Mouse (Mus musculus): ENCODE measurements at regions not wholly inside any gene's neighbourhood (a gene's known extent, or its start where the extent isn't known, plus 50 kb on each side); places are given as distances from the start of the nearest gene placed in this dataset.

DNA sequence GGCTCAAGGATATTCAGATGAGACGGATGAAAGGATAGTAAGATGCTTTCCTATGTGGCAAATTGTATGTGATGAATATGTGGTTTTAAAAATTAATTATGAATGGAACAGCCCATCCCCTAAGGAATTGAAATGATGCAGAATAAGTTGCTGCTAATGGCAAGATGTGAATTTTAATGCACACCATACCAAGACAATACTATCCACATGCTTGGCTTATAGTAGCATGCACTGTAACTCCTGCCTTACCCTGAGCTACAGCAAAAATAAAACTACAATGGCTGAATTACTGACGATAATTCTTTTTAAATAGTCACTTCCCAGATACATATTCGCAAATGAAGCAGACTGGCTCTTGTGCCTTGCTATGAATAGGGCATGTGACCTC, 699.4 kb downstream of the 1700064H15Rik start:
- no peaks in the 10 kb centered on the region for H3K27me3 ChIP-seq (ENCODE audit: control insufficient read depth, insufficient read depth, low read length)
- H3K9ac ChIP-seq (ENCODE audit: low read depth, low read length): no peak overlapping the region
- no peak for DNase-seq (ENCODE audit: low spot score)
- ATAC-seq (ENCODE audit: low FRiP score): peak; percentile 75
- H3K36me3 ChIP-seq (ENCODE audit: control insufficient read depth, insufficient read depth, low read length): no peaks in the 10 kb centered on the region
- no peak overlapping the region for H3K4me3 ChIP-seq (ENCODE audit: low read depth, low read length)
- WGBS: 80% methylated on average over 3 of the region's 3 CpGs
- H3K9me3 ChIP-seq (ENCODE audit: control insufficient read depth, low read length): no peaks in the 10 kb centered on the region
- no peaks in the 10 kb centered on the region for H3K4me1 ChIP-seq (replicated peaks; ENCODE audit: control insufficient read depth, insufficient read depth, low read length)
- 0 out of 2 replicates have a peak overlapping the region, but pooled peaks have one; percentile 60 for H3K27ac ChIP-seq (ENCODE audit: low read depth, low read length)
- H3K4me2 ChIP-seq (replicated peaks; ENCODE audit: low read depth, low read length): no peak overlapping the region

DNA sequence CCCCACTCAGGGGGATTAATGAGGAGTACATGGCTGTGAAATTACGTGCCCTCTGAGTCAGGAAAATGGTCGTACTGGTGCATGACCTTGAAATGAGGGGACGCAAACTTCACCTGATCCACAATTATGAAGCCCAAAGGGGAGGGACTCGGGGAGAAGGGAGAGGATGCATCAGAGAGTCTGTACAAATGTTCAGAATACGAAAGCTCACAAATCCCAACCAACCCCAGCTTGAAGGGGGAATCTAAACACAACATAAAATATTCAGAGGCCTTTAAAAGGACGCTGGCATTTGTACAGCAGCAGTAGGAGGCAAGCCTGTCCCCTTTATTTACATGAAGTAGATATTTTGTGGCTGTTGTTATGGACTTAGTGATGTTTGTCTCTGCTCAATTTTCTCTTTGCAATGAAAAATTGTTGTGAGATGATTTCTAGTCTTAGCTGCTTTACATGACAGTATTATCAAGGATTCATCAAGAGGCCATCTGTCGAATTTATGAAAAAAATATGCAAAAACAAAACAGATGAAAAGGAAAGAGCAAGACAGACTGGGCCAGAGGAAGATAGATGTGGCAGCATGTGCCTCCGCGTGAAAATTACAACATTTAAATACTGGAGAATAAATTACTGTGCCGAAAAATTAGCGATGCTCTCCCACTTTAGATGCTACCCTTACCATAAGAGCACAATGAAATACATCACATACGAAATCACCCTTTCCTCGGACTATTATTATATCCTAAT, 695.3 kb downstream of the 1700064H15Rik start:
- no peak overlapping the region for H3K4me2 ChIP-seq (replicated peaks; ENCODE audit: low read depth, low read length)
- no peaks in the 10 kb centered on the region for H3K27me3 ChIP-seq (ENCODE audit: control insufficient read depth, insufficient read depth, low read length)
- no peak overlapping the region for H3K27ac ChIP-seq (ENCODE audit: low read depth, low read length)
- 76% methylated on average over 13 of the region's 13 CpGs for WGBS
- DNase-seq (ENCODE audit: low spot score) (no peak), ATAC-seq (ENCODE audit: low FRiP score) (peak; percentile 36; the same call in 1 of the 2 replicates)
- H3K9ac ChIP-seq (ENCODE audit: low read depth, low read length): no peak overlapping the region
- H3K9me3 ChIP-seq (ENCODE audit: control insufficient read depth, low read length): no peaks in the 10 kb centered on the region
- H3K4me1 ChIP-seq (replicated peaks; ENCODE audit: control insufficient read depth, insufficient read depth, low read length): no peaks in the 10 kb centered on the region
- H3K36me3 ChIP-seq (ENCODE audit: control insufficient read depth, insufficient read depth, low read length): no peaks in the 10 kb centered on the region
- no peak overlapping the region for H3K4me3 ChIP-seq (ENCODE audit: low read depth, low read length)

- no peaks in the 10 kb centered on the region for H3K9me3 ChIP-seq (ENCODE audit: control insufficient read depth, low read length)
- no peaks in the 10 kb centered on the region for H3K36me3 ChIP-seq (ENCODE audit: control insufficient read depth, insufficient read depth, low read length)
- no peaks in the 10 kb centered on the region for H3K27me3 ChIP-seq (ENCODE audit: control insufficient read depth, insufficient read depth, low read length)
- DNase-seq (ENCODE audit: low spot score): peak; percentile 28
- no peak overlapping the region for H3K9ac ChIP-seq (ENCODE audit: low read depth, low read length)
- no peak overlapping the region for H3K27ac ChIP-seq (ENCODE audit: low read depth, low read length)
- no peaks in the 10 kb centered on the region for H3K4me1 ChIP-seq (replicated peaks; ENCODE audit: control insufficient read depth, insufficient read depth, low read length)
- no peak overlapping the region for H3K4me2 ChIP-seq (replicated peaks; ENCODE audit: low read depth, low read length)
- H3K4me3 ChIP-seq (ENCODE audit: low read depth, low read length): no peak overlapping the region
- ATAC-seq (ENCODE audit: low FRiP score): no peak
- 78% methylated on average over 2 of the region's 2 CpGs for WGBS
Measured at GRCm38 (mm10) chr3:18934891-18935290, 693.6 kb downstream of the 1700064H15Rik start.

GRCm38 (mm10) chr3:18937333-18938122, 690.9 kb downstream of the 1700064H15Rik start:
- ATAC-seq (ENCODE audit: low FRiP score) (peak; percentile 34; the same call in 1 of the 2 replicates), DNase-seq (ENCODE audit: low spot score) (no peak)
- H3K4me2 ChIP-seq (replicated peaks; ENCODE audit: low read depth, low read length): no peak overlapping the region
- no peaks in the 10 kb centered on the region for H3K27me3 ChIP-seq (ENCODE audit: control insufficient read depth, insufficient read depth, low read length)
- H3K9me3 ChIP-seq (ENCODE audit: control insufficient read depth, low read length): no peaks in the 10 kb centered on the region
- WGBS: 77% methylated on average over 20 of the region's 20 CpGs
- H3K4me1 ChIP-seq (replicated peaks; ENCODE audit: control insufficient read depth, insufficient read depth, low read length): no peaks in the 10 kb centered on the region
- no peak overlapping the region for H3K4me3 ChIP-seq (ENCODE audit: low read depth, low read length)
- H3K9ac ChIP-seq (ENCODE audit: low read depth, low read length): no peak overlapping the region
- H3K27ac ChIP-seq (ENCODE audit: low read depth, low read length): no peak overlapping the region
- H3K36me3 ChIP-seq (ENCODE audit: control insufficient read depth, insufficient read depth, low read length): no peaks in the 10 kb centered on the region

GRCm38 (mm10) chr3:18941301-18942177, 686.9 kb downstream of the 1700064H15Rik start:
- no peak overlapping the region for H3K9ac ChIP-seq (ENCODE audit: low read depth, low read length)
- no peak overlapping the region for H3K27ac ChIP-seq (ENCODE audit: low read depth, low read length)
- H3K9me3 ChIP-seq (ENCODE audit: control insufficient read depth, low read length): no peaks in the 10 kb centered on the region
- H3K4me1 ChIP-seq (replicated peaks; ENCODE audit: control insufficient read depth, insufficient read depth, low read length): no peaks in the 10 kb centered on the region
- no peaks in the 10 kb centered on the region for H3K36me3 ChIP-seq (ENCODE audit: control insufficient read depth, insufficient read depth, low read length)
- no peak overlapping the region for H3K4me2 ChIP-seq (replicated peaks; ENCODE audit: low read depth, low read length)
- no peaks in the 10 kb centered on the region for H3K27me3 ChIP-seq (ENCODE audit: control insufficient read depth, insufficient read depth, low read length)
- ATAC-seq (ENCODE audit: low FRiP score) (no peak), DNase-seq (ENCODE audit: low spot score) (no peak)
- 84% methylated on average over 11 of the region's 11 CpGs for WGBS
- no peak overlapping the region for H3K4me3 ChIP-seq (ENCODE audit: low read depth, low read length)

- DNase-seq (ENCODE audit: low spot score): no peak
- H3K4me1 ChIP-seq (replicated peaks; ENCODE audit: control insufficient read depth, insufficient read depth, low read length): no peaks in the 10 kb centered on the region
- ATAC-seq (ENCODE audit: low FRiP score): no peak
Measured at GRCm38 (mm10) chr3:18960341-18960740, 668.1 kb downstream of the 1700064H15Rik start.

GRCm38 (mm10) chr3:18988662-18989061, 639.8 kb downstream of the 1700064H15Rik start:
- DNase-seq (ENCODE audit: low spot score): no peak
- Histone ChIP-seq H3K4me3 (ENCODE audit: low read depth, low read length) (no peak overlapping the region), H3K4me2 (replicated peaks; ENCODE audit: low read depth, low read length) (no peak overlapping the region), H3K27me3 (ENCODE audit: control insufficient read depth, insufficient read depth, low read length) (no peaks in the 10 kb centered on the region), H3K27ac (ENCODE audit: low read depth, low read length) (no peak overlapping the region), H3K4me1 (replicated peaks; ENCODE audit: control insufficient read depth, insufficient read depth, low read length) (no peaks in the 10 kb centered on the region), H3K36me3 (ENCODE audit: control insufficient read depth, insufficient read depth, low read length) (no peaks in the 10 kb centered on the region), H3K9me3 (ENCODE audit: control insufficient read depth, low read length) (no peaks in the 10 kb centered on the region), H3K9ac (ENCODE audit: low read depth, low read length) (no peak overlapping the region)
- 84% methylated on average over 3 of the region's 3 CpGs for WGBS
- no peak for ATAC-seq (ENCODE audit: low FRiP score)

More at GRCm38 (mm10) chr3:18960341-18960740, 668.1 kb downstream of the 1700064H15Rik start:
- H3K4me3 ChIP-seq (ENCODE audit: low read depth, low read length): no peak overlapping the region
- H3K36me3 ChIP-seq (ENCODE audit: control insufficient read depth, insufficient read depth, low read length): no peaks in the 10 kb centered on the region
- no peak overlapping the region for H3K4me2 ChIP-seq (replicated peaks; ENCODE audit: low read depth, low read length)
- H3K9ac ChIP-seq (ENCODE audit: low read depth, low read length): no peak overlapping the region
- H3K27me3 ChIP-seq (ENCODE audit: control insufficient read depth, insufficient read depth, low read length): no peaks in the 10 kb centered on the region
- 81% methylated on average over 1 of the region's 1 CpGs for WGBS
- H3K27ac ChIP-seq (ENCODE audit: low read depth, low read length): no peak overlapping the region
- H3K9me3 ChIP-seq (ENCODE audit: control insufficient read depth, low read length): no peaks in the 10 kb centered on the region

DNA sequence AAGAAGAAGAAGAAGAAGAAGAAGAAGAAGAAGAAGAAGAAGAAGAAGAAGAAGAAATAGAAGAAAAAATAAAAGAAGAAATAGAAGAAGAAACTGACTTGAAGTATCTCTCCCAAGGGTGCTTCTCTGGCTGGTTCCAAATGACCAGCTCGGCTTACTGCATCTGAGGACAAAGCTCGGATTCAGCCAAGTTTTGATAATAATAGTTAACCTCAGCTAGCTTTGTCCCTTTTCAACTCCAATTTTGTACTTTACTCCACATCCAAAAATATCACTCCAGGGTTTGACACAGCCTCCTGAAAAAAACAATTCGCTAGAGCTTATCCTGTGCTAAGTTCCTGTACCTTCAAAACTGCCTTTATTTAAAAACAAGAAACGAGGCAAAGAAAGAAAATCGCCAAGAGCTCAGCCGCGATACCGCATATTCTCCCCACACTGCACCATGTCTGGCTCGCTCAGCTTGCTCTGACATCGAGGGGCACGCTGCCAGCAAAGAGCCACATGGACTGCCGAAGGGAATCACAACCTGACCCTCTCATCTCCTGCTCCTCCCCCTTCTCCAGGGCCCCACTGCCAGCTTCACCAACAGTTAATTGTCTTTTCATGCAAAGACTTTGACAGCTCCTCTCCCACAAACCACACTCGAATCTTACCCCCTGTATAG, 638.8 kb downstream of the 1700064H15Rik start:
- no peak for DNase-seq (ENCODE audit: low spot score)
- Histone ChIP-seq H3K4me3 (ENCODE audit: low read depth, low read length) (no peak overlapping the region), H3K4me1 (replicated peaks; ENCODE audit: control insufficient read depth, insufficient read depth, low read length) (no peaks in the 10 kb centered on the region), H3K4me2 (replicated peaks; ENCODE audit: low read depth, low read length) (no peak overlapping the region), H3K9ac (ENCODE audit: low read depth, low read length) (no peak overlapping the region), H3K9me3 (ENCODE audit: control insufficient read depth, low read length) (no peaks in the 10 kb centered on the region), H3K27ac (ENCODE audit: low read depth, low read length) (no peak overlapping the region), H3K27me3 (ENCODE audit: control insufficient read depth, insufficient read depth, low read length) (no peaks in the 10 kb centered on the region), H3K36me3 (ENCODE audit: control insufficient read depth, insufficient read depth, low read length) (no peaks in the 10 kb centered on the region)
- ATAC-seq (ENCODE audit: low FRiP score): no peak
- 70% methylated on average over 13 of the region's 13 CpGs for WGBS

Measured in hindbrain, embryonic 11.5 days (tissue).